In genomic region chr10:80897861-80898510, GRCm38 (mm10) we compare ENCODE assay signal across 8 mouse cellular contexts. TPM values are rescaled to one million over a fixed set of nuclear protein-coding genes. Genes with fewer than 3 reads are reported as not detected.
A peak's percentile ranks its signal among the peaks of the same experiment; 100 is the strongest.
DNase-seq lines count a peak whose midpoint lies in the region; ATAC-seq and TF ChIP-seq lines count a peak whose summit lies in the region.

No protein-coding gene starts in this region.

- H3K27me3 ChIP-seq in lung, embryonic 16.5 days (ENCODE audit: control insufficient read depth, insufficient read depth, low read depth, low read length) = no peaks in the 10 kb centered on the region
- H3K27me3 ChIP-seq in hindbrain, postnatal 0 days (ENCODE audit: insufficient read depth, low read length) = no peaks in the 10 kb centered on the region
- no peaks in the 10 kb centered on the region for H3K27me3 ChIP-seq in neural tube, embryonic 15.5 days (replicated peaks)

- H3K36me3 ChIP-seq in lung, embryonic 16.5 days (ENCODE audit: control insufficient read depth, insufficient read depth, low read length) = peaks cover 6% of the 10 kb centered on the region; the same call in 1 of the 2 replicates
- peaks cover 5% of the 10 kb centered on the region; the same call in 1 of the 2 replicates for H3K36me3 ChIP-seq in hindbrain, postnatal 0 days (ENCODE audit: insufficient read depth, low read length)
- peaks cover 16% of the 10 kb centered on the region for H3K36me3 ChIP-seq in neural tube, embryonic 15.5 days

- TF ChIP-seq CTCF in hindbrain, postnatal 0 days (IDR thresholded peaks at IDR 0.05; ENCODE audit: low read depth) = 0 out of 2 replicates have a peak, but pooled peaks have one; percentile 6

- DNase-seq in adrenal gland, postnatal 10 days = peak; percentile 52
- no peak for DNase-seq in adrenal gland, adult 8-10 months
- DNase-seq in lung, adult 18-20 months = no peak
- peak; percentile 48 for DNase-seq in hindbrain, postnatal 0 days (ENCODE audit: low spot score)
- DNase-seq in lung, postnatal 25 days (ENCODE audit: low spot score) = no peak
- DNase-seq in B cell, adult 2 months = no peak

- no peaks in the 10 kb centered on the region for H3K9me3 ChIP-seq in lung, embryonic 16.5 days (ENCODE audit: control insufficient read depth, low read length)
- H3K9me3 ChIP-seq in hindbrain, postnatal 0 days (ENCODE audit: low read length) = no peaks in the 10 kb centered on the region
- H3K9me3 ChIP-seq in neural tube, embryonic 15.5 days (replicated peaks) = no peaks in the 10 kb centered on the region

- H3K27ac ChIP-seq in lung, embryonic 16.5 days (ENCODE audit: low read length) = no peak overlapping the region
- H3K27ac ChIP-seq in hindbrain, postnatal 0 days = no peak overlapping the region
- no peak overlapping the region for H3K27ac ChIP-seq in neural tube, embryonic 15.5 days (replicated peaks)

- H3K4me3 ChIP-seq in lung, embryonic 16.5 days (ENCODE audit: low read length) = no peak overlapping the region
- H3K4me3 ChIP-seq in hindbrain, postnatal 0 days (ENCODE audit: low read length) = no peak overlapping the region
- 0 out of 2 replicates have a peak overlapping the region, but pooled peaks have one; percentile 8 for H3K4me3 ChIP-seq in neural tube, embryonic 15.5 days (replicated peaks)

- H3K9ac ChIP-seq in lung, embryonic 16.5 days (ENCODE audit: low read length) = peak overlapping the region; percentile 34; the same call in 1 of the 2 replicates
- 0 out of 2 replicates have a peak overlapping the region, but pooled peaks have one; percentile 19 for H3K9ac ChIP-seq in hindbrain, postnatal 0 days (replicated peaks; ENCODE audit: low read length)
- no peak overlapping the region for H3K9ac ChIP-seq in neural tube, embryonic 15.5 days (replicated peaks)

- peaks cover 8% of the 10 kb centered on the region for H3K4me1 ChIP-seq in lung, embryonic 16.5 days (replicated peaks; ENCODE audit: control insufficient read depth, insufficient read depth, low read length)
- H3K4me1 ChIP-seq in hindbrain, postnatal 0 days (ENCODE audit: insufficient read depth, low read length) = 0 out of 2 replicates have a peak, but pooled peaks cover 3% of the 10 kb centered on the region
- peaks cover 31% of the 10 kb centered on the region for H3K4me1 ChIP-seq in neural tube, embryonic 15.5 days

- 33% methylated on average over 41 of the region's 41 CpGs for WGBS in lung, embryonic 16.5 days
- 32% methylated on average over 41 of the region's 41 CpGs for WGBS in hindbrain, postnatal 0 days
- 32% methylated on average over 40 of the region's 41 CpGs for WGBS in neural tube, embryonic 15.5 days

- no peak overlapping the region for H3K4me2 ChIP-seq in lung, embryonic 16.5 days (ENCODE audit: low read depth, low read length)
- H3K4me2 ChIP-seq in hindbrain, postnatal 0 days (ENCODE audit: low read depth, low read length) = no peak overlapping the region; the same call in 1 of the 2 replicates
- H3K4me2 ChIP-seq in neural tube, embryonic 15.5 days = peak overlapping the region; percentile 34

- ATAC-seq in lung, embryonic 16.5 days (ENCODE audit: low read depth) = no peak
- ATAC-seq in hindbrain, postnatal 0 days = no peak
- ATAC-seq in neural tube, embryonic 15.5 days (ENCODE audit: low FRiP score) = no peak

RNA-seq across cellular contexts. Expression of gene Timm13, which starts 2.8 kb away (rescaled TPM):
- total RNA-seq in adrenal gland, postnatal 10 days (2021) = 100 to 1,000 TPM; 271 to 285 TPM
- 100 to 1,000 TPM; 154 to 235 (median 185) TPM for total RNA-seq in adrenal gland, adult 8-10 months (2022)
- polyA plus RNA-seq in lung, embryonic 16.5 days (2015; fragmentation: Nextera tagmentation; extraction: Ambion mirVana) = 284 and 297 TPM in 2 replicates
- total RNA-seq in hindbrain, postnatal 0 days (2014; rRNA removed) = 150 and 155 TPM in 2 replicates
- 366 and 369 TPM in 2 replicates for polyA plus RNA-seq in hindbrain, postnatal 0 days (2015; fragmentation: Nextera tagmentation; extraction: Ambion mirVana)
- 333 and 359 TPM in 2 replicates for polyA plus RNA-seq in neural tube, embryonic 15.5 days (2015; fragmentation: Nextera tagmentation; extraction: Ambion mirVana)

RNA-seq across cellular contexts. Expression of gene Lmnb2, which starts 20.1 kb away (rescaled TPM):
- 10 to 100 TPM; 14.5 to 16.5 TPM for total RNA-seq in adrenal gland, postnatal 10 days (2021)
- 10 to 100 TPM; 10.0 to 17.2 (median 15.2) TPM for total RNA-seq in adrenal gland, adult 8-10 months (2022)
- 52.6 and 52.7 TPM in 2 replicates for polyA plus RNA-seq in lung, embryonic 16.5 days (2015; fragmentation: Nextera tagmentation; extraction: Ambion mirVana)
- 42.3 and 43.2 TPM in 2 replicates for total RNA-seq in hindbrain, postnatal 0 days (2014; rRNA removed)
- polyA plus RNA-seq in hindbrain, postnatal 0 days (2015; fragmentation: Nextera tagmentation; extraction: Ambion mirVana) = 24.8 and 25.6 TPM in 2 replicates
- 39.0 and 39.9 TPM in 2 replicates for polyA plus RNA-seq in neural tube, embryonic 15.5 days (2015; fragmentation: Nextera tagmentation; extraction: Ambion mirVana)

RNA-seq across cellular contexts. Expression of gene Tmprss9, which starts 26.3 kb away (rescaled TPM):
- under 1 TPM; 0.09 to 0.12 TPM for total RNA-seq in adrenal gland, postnatal 10 days (2021)
- under 1 TPM in 1 of 4 experiments, not detected in 3; 0.18 TPM for total RNA-seq in adrenal gland, adult 8-10 months (2022)
- 0.08 TPM in 1 of 2 replicates, not detected in the other for polyA plus RNA-seq in lung, embryonic 16.5 days (2015; fragmentation: Nextera tagmentation; extraction: Ambion mirVana)
- total RNA-seq in hindbrain, postnatal 0 days (2014; rRNA removed) = 0.04 and 0.10 TPM in 2 replicates
- polyA plus RNA-seq in hindbrain, postnatal 0 days (2015; fragmentation: Nextera tagmentation; extraction: Ambion mirVana) = 0.14 and 0.26 TPM in 2 replicates
- polyA plus RNA-seq in neural tube, embryonic 15.5 days (2015; fragmentation: Nextera tagmentation; extraction: Ambion mirVana) = 0.09 and 0.35 TPM in 2 replicates

RNA-seq across cellular contexts. Expression of gene Gadd45b, which starts 31.9 kb away (rescaled TPM):
- 10 to 100 TPM; 11.7 to 44.5 TPM for total RNA-seq in adrenal gland, postnatal 10 days (2021)
- 100 to 1,000 TPM in 1 of 4 experiments, 10 to 100 TPM in 3; 17.5 to 112 (median 73.6) TPM for total RNA-seq in adrenal gland, adult 8-10 months (2022)
- polyA plus RNA-seq in lung, embryonic 16.5 days (2015; fragmentation: Nextera tagmentation; extraction: Ambion mirVana) = 57.3 and 63.6 TPM in 2 replicates
- 4.4 and 8.2 TPM in 2 replicates for total RNA-seq in hindbrain, postnatal 0 days (2014; rRNA removed)
- polyA plus RNA-seq in hindbrain, postnatal 0 days (2015; fragmentation: Nextera tagmentation; extraction: Ambion mirVana) = 7.5 and 8.6 TPM in 2 replicates
- 9.0 and 11.1 TPM in 2 replicates for polyA plus RNA-seq in neural tube, embryonic 15.5 days (2015; fragmentation: Nextera tagmentation; extraction: Ambion mirVana)

RNA-seq across cellular contexts. Expression of gene Sppl2b, which starts 42.9 kb away (rescaled TPM):
- 10 to 100 TPM; 25.3 to 39.8 TPM for total RNA-seq in adrenal gland, postnatal 10 days (2021)
- total RNA-seq in adrenal gland, adult 8-10 months (2022) = 10 to 100 TPM; 28.1 to 45.3 (median 36.1) TPM
- 43.0 and 43.2 TPM in 2 replicates for polyA plus RNA-seq in lung, embryonic 16.5 days (2015; fragmentation: Nextera tagmentation; extraction: Ambion mirVana)
- total RNA-seq in hindbrain, postnatal 0 days (2014; rRNA removed) = 161 and 174 TPM in 2 replicates
- polyA plus RNA-seq in hindbrain, postnatal 0 days (2015; fragmentation: Nextera tagmentation; extraction: Ambion mirVana) = 76.0 and 76.2 TPM in 2 replicates
- 78.6 and 84.1 TPM in 2 replicates for polyA plus RNA-seq in neural tube, embryonic 15.5 days (2015; fragmentation: Nextera tagmentation; extraction: Ambion mirVana)

Comparison
In these comparisons a context has a peak if more than half of its experiments do, and no peak if none do; other contexts are left out.
1. DNase-seq: peak in adrenal gland, postnatal 10 days (single experiment) and hindbrain, postnatal 0 days (single experiment); none in adrenal gland, adult 8-10 months (single experiment), lung, adult 18-20 months (0 of 2), lung, postnatal 25 days (single experiment) and B cell, adult 2 months (0 of 2).